8 mouse cellular contexts compared by ENCODE assay signal in the genomic region with DNA sequence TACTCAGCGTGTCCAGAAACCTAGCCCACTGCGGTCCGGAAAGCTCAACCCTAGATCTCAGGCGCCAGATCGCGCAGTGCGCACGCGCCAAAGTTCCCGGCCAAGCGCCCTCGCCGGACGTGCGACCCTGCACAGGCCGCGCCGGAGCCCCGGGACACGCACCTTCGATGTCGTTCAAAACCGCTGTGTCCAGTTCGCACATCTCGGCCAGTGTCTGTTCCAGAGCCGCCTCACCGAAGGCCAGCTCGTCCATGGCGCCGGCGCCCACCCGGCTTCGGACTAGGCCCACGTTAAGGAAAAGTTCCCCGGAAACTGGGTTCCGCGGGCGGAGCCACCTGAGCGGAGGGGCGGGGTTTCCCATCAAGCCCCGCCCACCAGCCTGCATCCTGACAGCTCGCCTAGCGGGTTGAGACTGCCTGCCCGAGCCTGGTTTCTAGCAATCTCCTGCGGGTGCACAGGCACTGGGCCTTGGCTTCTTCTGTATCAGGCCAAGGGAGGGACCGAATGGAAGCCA. TPM values are rescaled to one million over a fixed set of nuclear protein-coding genes. Genes with fewer than 3 reads are reported as not detected.
A peak's percentile ranks its signal among the peaks of the same experiment; 100 is the strongest.
DNase-seq lines count a peak whose midpoint lies in the region; ATAC-seq and TF ChIP-seq lines count a peak whose summit lies in the region.

No protein-coding gene starts in this region.

- H3K27ac ChIP-seq in forebrain, embryonic 14.5 days (ENCODE audit: low read depth, low read length): peak overlapping the region; percentile 21; the same call in 1 of the 2 replicates
- peak overlapping the region; percentile 92 for H3K27ac ChIP-seq in liver, postnatal 0 days (ENCODE audit: low read depth)
- H3K27ac ChIP-seq in neural tube, embryonic 13.5 days (replicated peaks): peak overlapping the region; percentile 53

- no peaks in the 10 kb centered on the region for H3K27me3 ChIP-seq in forebrain, embryonic 14.5 days (replicated peaks; ENCODE audit: control insufficient read depth, insufficient read depth, low read length)
- no peaks in the 10 kb centered on the region for H3K27me3 ChIP-seq in liver, postnatal 0 days (ENCODE audit: insufficient read depth, low read length)
- no peaks in the 10 kb centered on the region for H3K27me3 ChIP-seq in neural tube, embryonic 13.5 days

- intact Hi-C loops in heart, postnatal 14 days (cut with DNase I): no loop called here

- TF ChIP-seq EP300 in liver, postnatal 0 days (IDR thresholded peaks at IDR 0.05; ENCODE audit: low read depth): peak; percentile 7; the same call in 1 of the 2 replicates

- peak; percentile 83 for DNase-seq in ES-CJ7 (ENCODE audit: low read depth, low spot score)
- DNase-seq in cerebellum, adult 11 months: peak; percentile 81
- peak; percentile 91 for DNase-seq in forebrain, embryonic 14.5 days (ENCODE audit: low spot score)
- DNase-seq in heart, postnatal 14 days: peak; percentile 94 to 96
- DNase-seq in layer of hippocampus, adult 11-12 months (ENCODE audit: low spot score): peak; percentile 93
- DNase-seq in liver, postnatal 0 days: peak; percentile 97
- DNase-seq in telencephalon, adult 2 months (ENCODE audit: low read depth, low spot score): peak; percentile 61

- no peaks in the 10 kb centered on the region for H3K36me3 ChIP-seq in forebrain, embryonic 14.5 days (ENCODE audit: control insufficient read depth, insufficient read depth, low read length)
- H3K36me3 ChIP-seq in liver, postnatal 0 days (replicated peaks; ENCODE audit: insufficient read depth, low read length): peaks cover 8% of the 10 kb centered on the region
- H3K36me3 ChIP-seq in neural tube, embryonic 13.5 days: no peaks in the 10 kb centered on the region

- peak; percentile 88 for ATAC-seq in forebrain, embryonic 14.5 days
- peak; percentile 79 for ATAC-seq in liver, postnatal 0 days
- ATAC-seq in neural tube, embryonic 13.5 days (ENCODE audit: low read depth): peak; percentile 79

- TF ChIP-seq CTCF in liver, postnatal 0 days (IDR thresholded peaks at IDR 0.05; ENCODE audit: low read depth): no peak

- H3K9ac ChIP-seq in forebrain, embryonic 14.5 days (ENCODE audit: low read length): peak overlapping the region; percentile 60
- peak overlapping the region; percentile 80 for H3K9ac ChIP-seq in liver, postnatal 0 days (replicated peaks)
- peak overlapping the region; percentile 71 for H3K9ac ChIP-seq in neural tube, embryonic 13.5 days

- H3K9me3 ChIP-seq in forebrain, embryonic 14.5 days (replicated peaks; ENCODE audit: control insufficient read depth, low read length): no peaks in the 10 kb centered on the region
- H3K9me3 ChIP-seq in liver, postnatal 0 days (ENCODE audit: low read length): no peaks in the 10 kb centered on the region
- H3K9me3 ChIP-seq in neural tube, embryonic 13.5 days: no peaks in the 10 kb centered on the region

- peak overlapping the region; percentile 69 for H3K4me2 ChIP-seq in forebrain, embryonic 14.5 days (ENCODE audit: low read length)
- H3K4me2 ChIP-seq in liver, postnatal 0 days (ENCODE audit: low read depth, low read length): peak overlapping the region; percentile 91
- peak overlapping the region; percentile 67 for H3K4me2 ChIP-seq in neural tube, embryonic 13.5 days

- peak overlapping the region; percentile 58 for H3K4me3 ChIP-seq in forebrain, embryonic 14.5 days (ENCODE audit: low read depth, low read length)
- peak overlapping the region; percentile 81 for H3K4me3 ChIP-seq in liver, postnatal 0 days (ENCODE audit: low read depth, low read length)
- peak overlapping the region; percentile 58 for H3K4me3 ChIP-seq in neural tube, embryonic 13.5 days

- peaks cover 14% of the 10 kb centered on the region for H3K4me1 ChIP-seq in forebrain, embryonic 14.5 days (ENCODE audit: control insufficient read depth, insufficient read depth, low read length)
- H3K4me1 ChIP-seq in liver, postnatal 0 days (ENCODE audit: insufficient read depth): peaks cover 61% of the 10 kb centered on the region
- H3K4me1 ChIP-seq in neural tube, embryonic 13.5 days (replicated peaks): peaks cover 52% of the 10 kb centered on the region

- WGBS in forebrain, embryonic 14.5 days: under 1% methylated on average over 46 of the region's 46 CpGs
- under 1% methylated on average over 46 of the region's 46 CpGs for WGBS in liver, postnatal 0 days (ENCODE audit: insufficient replicate concordance)
- WGBS in neural tube, embryonic 13.5 days: under 1% methylated on average over 46 of the region's 46 CpGs

RNA-seq across cellular contexts. Expression of a gene that starts 2.0 kb away (rescaled TPM):
- 42.6 and 44.3 TPM in 2 replicates for polyA plus RNA-seq in forebrain, embryonic 14.5 days (2014; fragmentation: Nextera tagmentation; extraction: Ambion mirVana)
- total RNA-seq in heart, postnatal 14 days (2021): 10 to 100 TPM; 29.0 to 32.0 TPM
- polyA plus RNA-seq in liver, postnatal 0 days (2015; fragmentation: Nextera tagmentation; extraction: Ambion mirVana): 21.4 and 31.0 TPM in 2 replicates
- 30.6 and 38.5 TPM in 2 replicates for polyA plus RNA-seq in neural tube, embryonic 13.5 days (2015; fragmentation: Nextera tagmentation; extraction: Ambion mirVana)

Comparison
In these comparisons a context has a peak if more than half of its experiments do, and no peak if none do; other contexts are left out.
1. Peak in every context shown above with its lines: DNase-seq, ATAC-seq, H3K4me3 ChIP-seq and H3K27ac ChIP-seq.
2. H3K27ac ChIP-seq: peak in every context shown above with its lines; median percentile 92 in liver, postnatal 0 days; 53 in neural tube, embryonic 13.5 days; 21 in forebrain, embryonic 14.5 days.